Mouse (Mus musculus): ENCODE measurements around the gene 3110009E18Rik. TPM values are rescaled to one million over a fixed set of nuclear protein-coding genes. Genes with fewer than 3 reads are reported as not detected.
A peak's percentile ranks its signal among the peaks of the same experiment; 100 is the strongest.

3110009E18Rik gene
- total and polyA plus RNA-seq, 3 experiments: 15.1 to 16.5 TPM; not detected in 1

DNA sequence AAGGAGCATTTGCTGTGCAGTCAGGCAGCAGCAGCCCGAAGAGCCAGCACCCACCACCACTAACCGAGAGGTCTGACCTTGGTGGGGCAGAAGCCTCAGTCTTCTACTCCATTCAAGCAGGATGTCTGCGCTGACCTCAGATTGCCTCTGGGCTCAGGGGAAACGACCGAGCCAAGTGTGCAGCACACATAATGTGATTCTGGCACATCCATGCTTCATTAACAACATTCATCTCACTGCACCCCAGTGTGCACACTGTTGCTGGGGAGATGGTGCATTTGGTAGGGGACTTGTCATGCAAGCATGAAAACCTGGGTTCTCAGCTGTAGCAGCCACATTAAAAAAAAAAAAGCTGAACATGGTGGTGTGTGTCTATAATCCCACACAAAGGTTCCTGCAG lies 75.0 kb downstream of the 3110009E18Rik start:
- Histone ChIP-seq H3K9me3 (replicated peaks; ENCODE audit: insufficient read depth, low read length) (no peaks in the 10 kb centered on the region), H3K4me3 (ENCODE audit: control insufficient read depth in 1 of 2, insufficient read depth in 1 of 2, low read depth in 2 of 2, low read length in 2 of 2) (no peak overlapping the region), H3K79me2 (ENCODE audit: control insufficient read depth, insufficient read depth, low read length, poor library complexity) (no peaks in the 10 kb centered on the region), H3K36me3 (ENCODE audit: control insufficient read depth in 1 of 2, insufficient read depth in 2 of 2, low read length in 2 of 2) (no peaks in the 10 kb centered on the region), H3K9ac (ENCODE audit: control insufficient read depth, low read depth, low read length, poor library complexity, severe bottlenecking) (no peak overlapping the region), H3K27ac (ENCODE audit: control insufficient read depth, low read depth, low read length) (no peak overlapping the region), H3K4me1 (ENCODE audit: control insufficient read depth in 1 of 2, insufficient read depth in 2 of 2, low read length in 2 of 2) (0 out of 4 replicates have a peak, but pooled peaks cover 0 to 2% of the 10 kb centered on the region in 2 experiments), H3K27me3 (ENCODE audit: control insufficient read depth in 1 of 2, insufficient read depth in 2 of 2, low read length in 2 of 2) (no peaks in the 10 kb centered on the region)
- DNase-seq (ENCODE audit: low read depth, low spot score): no peak
- no peak for TF ChIP-seq POLR2A (IDR thresholded peaks at IDR 0.05; ENCODE audit: control insufficient read depth in 1 of 2, insufficient read depth in 1 of 2, low read depth in 1 of 2, low read length in 2 of 2, poor library complexity in 1 of 2)
- TF ChIP-seq CTCF (IDR thresholded peaks at IDR 0.05 in 2 of 3, conservative IDR thresholded peaks at IDR 0.05 in 1 of 3; ENCODE audit: control insufficient read depth in 1 of 3, insufficient read depth in 1 of 3, low read depth in 2 of 3, low read length in 3 of 3, poor library complexity in 1 of 3, severe bottlenecking in 1 of 3): no peak
- no peak for TF ChIP-seq GABPA (IDR thresholded peaks at IDR 0.05; ENCODE audit: low read depth, low read length)
- TF ChIP-seq POLR2AphosphoS5 (IDR thresholded peaks at IDR 0.05; ENCODE audit: borderline replicate concordance, low read depth, low read length): no peak

GRCm38 (mm10) chr1:120196724-120197123 lies 75.7 kb downstream of the 3110009E18Rik start:
- 0 out of 4 replicates have a peak, but pooled peaks cover 0 to 2% of the 10 kb centered on the region in 2 experiments for H3K4me1 ChIP-seq (ENCODE audit: control insufficient read depth in 1 of 2, insufficient read depth in 2 of 2, low read length in 2 of 2)
- H3K27ac ChIP-seq (ENCODE audit: control insufficient read depth, low read depth, low read length): no peak overlapping the region
- H3K9ac ChIP-seq (ENCODE audit: control insufficient read depth, low read depth, low read length, poor library complexity, severe bottlenecking): no peak overlapping the region
- no peak for DNase-seq (ENCODE audit: low read depth, low spot score)
- no peaks in the 10 kb centered on the region for H3K36me3 ChIP-seq (ENCODE audit: control insufficient read depth in 1 of 2, insufficient read depth in 2 of 2, low read length in 2 of 2)
- H3K27me3 ChIP-seq (ENCODE audit: control insufficient read depth in 1 of 2, insufficient read depth in 2 of 2, low read length in 2 of 2): no peaks in the 10 kb centered on the region
- no peak overlapping the region for H3K4me3 ChIP-seq (ENCODE audit: control insufficient read depth in 1 of 2, insufficient read depth in 1 of 2, low read depth in 2 of 2, low read length in 2 of 2)
- H3K79me2 ChIP-seq (ENCODE audit: control insufficient read depth, insufficient read depth, low read length, poor library complexity): no peaks in the 10 kb centered on the region
- no peak for TF ChIP-seq SIN3A (IDR thresholded peaks at IDR 0.05; ENCODE audit: low read length)
- no peak for TF ChIP-seq CHD2 (IDR thresholded peaks at IDR 0.05; ENCODE audit: low read length)
- no peak for TF ChIP-seq EP300 (IDR thresholded peaks at IDR 0.05; ENCODE audit: low read depth in 1 of 2, low read length in 2 of 2)
- TF ChIP-seq E2F4 (IDR thresholded peaks at IDR 0.05; ENCODE audit: borderline replicate concordance, low read depth, low read length): no peak
- no peak for TF ChIP-seq ZNF384 (IDR thresholded peaks at IDR 0.05; ENCODE audit: low read depth, low read length)
- no peak for TF ChIP-seq GABPA (IDR thresholded peaks at IDR 0.05; ENCODE audit: low read depth, low read length)
- no peaks in the 10 kb centered on the region for H3K9me3 ChIP-seq (replicated peaks; ENCODE audit: insufficient read depth, low read length)

- Histone ChIP-seq H3K27me3 (ENCODE audit: control insufficient read depth in 1 of 2, insufficient read depth in 2 of 2, low read length in 2 of 2) (no peaks in the 10 kb centered on the region), H3K9ac (ENCODE audit: control insufficient read depth, low read depth, low read length, poor library complexity, severe bottlenecking) (no peak overlapping the region), H3K9me3 (replicated peaks; ENCODE audit: insufficient read depth, low read length) (no peaks in the 10 kb centered on the region), H3K27ac (ENCODE audit: control insufficient read depth, low read depth, low read length) (no peak overlapping the region), H3K4me1 (ENCODE audit: control insufficient read depth in 1 of 2, insufficient read depth in 2 of 2, low read length in 2 of 2) (0 out of 4 replicates have a peak, but pooled peaks cover 0 to 2% of the 10 kb centered on the region in 2 experiments), H3K79me2 (ENCODE audit: control insufficient read depth, insufficient read depth, low read length, poor library complexity) (no peaks in the 10 kb centered on the region), H3K36me3 (ENCODE audit: control insufficient read depth in 1 of 2, insufficient read depth in 2 of 2, low read length in 2 of 2) (no peaks in the 10 kb centered on the region), H3K4me3 (ENCODE audit: control insufficient read depth in 1 of 2, insufficient read depth in 1 of 2, low read depth in 2 of 2, low read length in 2 of 2) (no peak overlapping the region)
- DNase-seq (ENCODE audit: low read depth, low spot score): peak; percentile 79
- TF ChIP-seq POLR2AphosphoS5 (IDR thresholded peaks at IDR 0.05; ENCODE audit: borderline replicate concordance, low read depth, low read length) (no peak), MAFK (IDR thresholded peaks at IDR 0.05; ENCODE audit: borderline replicate concordance, low read depth, low read length) (no peak), CTCF (IDR thresholded peaks at IDR 0.05 in 2 of 3, conservative IDR thresholded peaks at IDR 0.05 in 1 of 3; ENCODE audit: control insufficient read depth in 1 of 3, insufficient read depth in 1 of 3, low read depth in 2 of 3, low read length in 3 of 3, poor library complexity in 1 of 3, severe bottlenecking in 1 of 3) (peak; percentile 89 to 96 (median 94)), GATA1 (IDR thresholded peaks at IDR 0.05; ENCODE audit: low read depth, low read length) (no peak), CHD2 (IDR thresholded peaks at IDR 0.05; ENCODE audit: low read length) (no peak), BHLHE40 (IDR thresholded peaks at IDR 0.05; ENCODE audit: borderline replicate concordance, low read depth, low read length) (no peak), EP300 (IDR thresholded peaks at IDR 0.05; ENCODE audit: low read depth in 1 of 2, low read length in 2 of 2) (no peak), MAX (IDR thresholded peaks at IDR 0.05; ENCODE audit: low read length) (no peak), JUND (IDR thresholded peaks at IDR 0.05; ENCODE audit: low read depth, low read length) (peak; percentile 83; the same call in 1 of the 2 replicates), MEF2A (IDR thresholded peaks at IDR 0.05; ENCODE audit: extremely low read depth, insufficient replicate concordance, low read depth, low read length, poor library complexity, severe bottlenecking) (no peak), RAD21 (IDR thresholded peaks at IDR 0.05; ENCODE audit: low read depth, low read length) (peak; percentile 94), ZKSCAN1 (IDR thresholded peaks at IDR 0.05; ENCODE audit: low read depth, low read length) (no peak), ZC3H11A (IDR thresholded peaks at IDR 0.05; ENCODE audit: low read depth, low read length) (peak; percentile 95), SMC3 (IDR thresholded peaks at IDR 0.05; ENCODE audit: low read depth, low read length) (peak; percentile 98), KAT2A (conservative IDR thresholded peaks at IDR 0.05; ENCODE audit: low read depth, low read length) (no peak), E2F4 (IDR thresholded peaks at IDR 0.05; ENCODE audit: borderline replicate concordance, low read depth, low read length) (no peak)
Observed at GRCm38 (mm10) chr1:120197189-120197588, 76.2 kb downstream of the 3110009E18Rik start.
